Mouse (Mus musculus): ENCODE results near the gene Cldn34c1. TPM values are rescaled to one million over a fixed set of nuclear protein-coding genes. Genes with fewer than 3 reads are reported as not detected.

The Cldn34c1 gene
- 4.1 TPM for polyA plus RNA-seq (2014; fragmentation: Illumina TruSeq; extraction: RNeasy Lipid Tissue Mini Kit (QIAGEN cat#74804); ENCODE audit: insufficient read depth, low read depth, low replicate concordance)

GRCm38 (mm10) chrX:123103291-123104260 lies at the start of gene Cldn34c1:
Gene Cldn34c1, plus strand, starts transcription at chrX:123103495.

DNA sequence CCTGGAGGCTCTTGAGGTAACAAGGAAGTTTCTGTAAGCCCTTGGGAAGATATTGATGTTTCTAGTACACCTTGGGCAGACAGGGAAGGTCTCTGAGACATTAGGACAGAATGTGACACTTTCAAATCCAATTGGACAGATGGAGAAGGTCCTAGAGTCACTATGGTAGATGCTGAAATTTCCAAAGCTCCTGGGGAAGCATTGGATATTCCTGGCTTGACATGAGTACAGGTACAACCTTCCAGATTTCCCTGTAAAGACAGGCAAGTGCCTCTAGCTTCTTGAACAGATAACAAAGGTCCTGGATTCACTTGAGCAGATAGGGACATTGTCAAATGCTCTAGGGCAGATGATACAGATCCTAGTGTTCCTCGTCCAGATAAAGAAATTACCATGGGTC lies 119.1 kb downstream of the Cldn34c1 start, which contains the start of gene Srsx:
Gene Srsx (minus strand): TSS at position 101 of the 400 bp plus-strand sequence.

Other genes starting within 250 kb of the Cldn34c1 start
- not detected for gene Gm17521, start 73.8 kb upstream of the Cldn34c1 start, polyA plus RNA-seq (2014; fragmentation: Illumina TruSeq; extraction: RNeasy Lipid Tissue Mini Kit (QIAGEN cat#74804); ENCODE audit: insufficient read depth, low read depth, low replicate concordance)
- not detected for gene Srsx, start 119.0 kb downstream of the Cldn34c1 start, polyA plus RNA-seq (2014; fragmentation: Illumina TruSeq; extraction: RNeasy Lipid Tissue Mini Kit (QIAGEN cat#74804); ENCODE audit: insufficient read depth, low read depth, low replicate concordance)
- not detected for gene Gm17577, start 143.4 kb downstream of the Cldn34c1 start, polyA plus RNA-seq (2014; fragmentation: Illumina TruSeq; extraction: RNeasy Lipid Tissue Mini Kit (QIAGEN cat#74804); ENCODE audit: insufficient read depth, low read depth, low replicate concordance)